Mouse (Mus musculus): ENCODE data around the gene Adh6a.

Adh6a gene

GRCm38 (mm10) chr3:138312965-138313364, at the start of gene Adh6a:
Adh6a (plus strand) TSS chr3:138313286.
- no peak for DNase-seq

- DNase-seq = no peak
These were observed 48.4 kb upstream of the Adh6a start for GRCm38 (mm10) chr3:138264648-138265047.

GRCm38 (mm10) chr3:138270507-138270906, 42.6 kb upstream of the Adh6a start:
- DNase-seq = no peak

- DNase-seq = no peak
These were observed 41.8 kb upstream of the Adh6a start for GRCm38 (mm10) chr3:138271297-138271696.

- no peak for DNase-seq
These were observed 40.0 kb upstream of the Adh6a start for GRCm38 (mm10) chr3:138273080-138273479.

- no peak for DNase-seq
These were observed 38.0 kb upstream of the Adh6a start for GRCm38 (mm10) chr3:138275100-138275499.

GRCm38 (mm10) chr3:138282556-138282955, 30.5 kb upstream of the Adh6a start:
- no peak for DNase-seq

GRCm38 (mm10) chr3:138283831-138284230, 29.3 kb upstream of the Adh6a start:
- no peak for DNase-seq

- DNase-seq = peak in 1 of 2 experiments; percentile 30
These were observed 27.1 kb upstream of the Adh6a start for GRCm38 (mm10) chr3:138285986-138286385.

GRCm38 (mm10) chr3:138287686-138288085, 25.4 kb upstream of the Adh6a start:
- DNase-seq = no peak

- DNase-seq = peak in 1 of 2 experiments; percentile 40
These were observed 22.4 kb upstream of the Adh6a start for GRCm38 (mm10) chr3:138290672-138291071.

- DNase-seq = no peak
These were observed 21.5 kb upstream of the Adh6a start for GRCm38 (mm10) chr3:138291529-138292117.

- no peak for DNase-seq
These were observed 19.7 kb upstream of the Adh6a start for GRCm38 (mm10) chr3:138293298-138293895.

- DNase-seq = no peak
These were observed 13.0 kb upstream of the Adh6a start for GRCm38 (mm10) chr3:138300130-138300529.

- DNase-seq = no peak
These were observed 10.4 kb upstream of the Adh6a start for GRCm38 (mm10) chr3:138302676-138303075.

GRCm38 (mm10) chr3:138303771-138304488, 9.2 kb upstream of the Adh6a start:
- no peak for DNase-seq

- no peak for DNase-seq
These were observed 8.6 kb upstream of the Adh6a start for GRCm38 (mm10) chr3:138304489-138304871.

GRCm38 (mm10) chr3:138305486-138306289, 7.4 kb upstream of the Adh6a start:
- DNase-seq = no peak

- no peak for DNase-seq
These were observed 6.8 kb upstream of the Adh6a start for GRCm38 (mm10) chr3:138306290-138306683.

- no peak for DNase-seq
These were observed 3.2 kb upstream of the Adh6a start for GRCm38 (mm10) chr3:138309910-138310309.

- peak in 1 of 2 experiments; percentile 31 for DNase-seq
These were observed 2.1 kb upstream of the Adh6a start for GRCm38 (mm10) chr3:138311015-138311414.

GRCm38 (mm10) chr3:138316908-138317472, 3.9 kb downstream of the Adh6a start:
- no peak for DNase-seq

GRCm38 (mm10) chr3:138325001-138325400, 11.9 kb downstream of the Adh6a start:
- no peak for DNase-seq

All from kidney, adult 8-10 months (tissue).